Mouse (Mus musculus): ENCODE measurements at regions not wholly inside any gene's neighbourhood (a gene's known extent, or its start where the extent isn't known, plus 50 kb on each side); places are given as distances from the start of the nearest gene placed in this dataset.

DNA sequence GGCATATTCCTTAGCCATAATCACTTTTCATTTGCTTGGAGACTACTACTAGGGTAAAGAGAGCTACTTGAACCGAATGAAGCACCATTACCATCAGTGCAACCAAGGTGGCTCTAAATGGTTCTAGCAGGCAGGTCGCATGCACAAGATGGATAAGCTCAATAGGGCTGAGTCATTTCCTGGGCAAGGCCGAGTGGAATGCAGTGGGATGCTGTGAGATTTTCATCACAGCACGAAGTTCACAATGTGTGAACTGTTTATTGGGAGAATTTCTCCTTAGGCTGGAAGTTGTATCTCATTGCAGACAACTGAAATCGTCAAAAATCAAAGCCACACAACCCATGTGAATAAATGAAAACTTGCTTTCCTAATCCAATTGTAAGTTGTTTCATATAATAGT is 697.6 kb upstream of the Tenm3 start:
- H3K36me3 ChIP-seq (ENCODE audit: control insufficient read depth, insufficient read depth, low read length), result no peaks in the 10 kb centered on the region
- H3K27me3 ChIP-seq (ENCODE audit: control insufficient read depth, insufficient read depth, low read length), result no peaks in the 10 kb centered on the region
- ATAC-seq (ENCODE audit: insufficient read depth, low FRiP score, low TSS enrichment), result no peak
- no peaks in the 10 kb centered on the region for H3K4me1 ChIP-seq (ENCODE audit: control insufficient read depth, insufficient read depth, low read length)
- H3K9ac ChIP-seq (ENCODE audit: low read length), result no peak overlapping the region
- no peaks in the 10 kb centered on the region for H3K9me3 ChIP-seq (ENCODE audit: control insufficient read depth, low read length)
- WGBS, result 77% methylated on average over 5 of the region's 5 CpGs
- no peak overlapping the region for H3K4me2 ChIP-seq (ENCODE audit: low read depth)
- DNase-seq (ENCODE audit: low spot score), result no peak
- H3K4me3 ChIP-seq (ENCODE audit: low read depth, low read length), result no peak overlapping the region
- H3K27ac ChIP-seq (ENCODE audit: low read depth, low read length), result no peak overlapping the region

DNA sequence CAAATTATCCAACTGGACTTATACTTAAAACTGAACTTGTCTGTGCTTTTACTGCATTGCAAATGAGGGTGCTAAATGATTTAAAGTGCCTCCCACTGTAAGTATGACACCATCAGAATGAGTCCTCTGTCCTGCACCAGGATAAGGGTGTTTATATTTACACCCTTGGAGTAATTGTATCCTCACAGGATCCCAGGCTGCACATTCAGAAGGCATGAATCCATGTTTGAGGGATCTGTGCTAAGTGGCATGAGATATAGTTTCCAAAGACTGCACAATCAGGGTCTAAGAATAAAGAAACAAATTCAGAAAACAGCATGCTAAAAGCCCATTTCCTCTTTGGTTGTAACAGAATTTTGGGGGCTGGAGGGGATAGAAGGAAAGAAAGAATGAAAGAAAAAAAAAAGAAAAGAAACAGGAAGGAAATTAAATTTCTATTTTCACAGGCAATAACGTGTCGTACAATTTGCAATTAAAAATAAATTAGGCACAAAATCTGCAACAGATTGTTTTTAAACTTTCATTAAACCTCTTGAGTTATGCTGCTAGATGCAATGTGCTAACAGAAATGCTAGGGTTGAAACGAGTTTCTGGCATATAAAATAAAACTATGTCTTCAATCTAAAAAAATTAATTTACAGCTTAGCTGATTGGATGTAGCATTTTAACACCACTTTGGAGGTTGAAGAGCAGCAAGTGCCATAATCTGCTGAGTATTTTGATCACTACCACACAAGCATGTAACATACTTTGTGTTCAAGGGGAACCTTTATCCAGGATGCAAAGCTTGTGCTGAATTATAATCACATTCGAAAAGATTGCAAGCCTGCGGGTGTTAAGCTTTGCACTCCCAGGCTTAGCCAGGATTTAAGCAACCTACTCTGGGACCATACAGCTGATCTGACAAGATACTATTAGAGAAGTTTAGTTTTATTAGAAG is 689.9 kb upstream of the Tenm3 start:
- WGBS, result 84% methylated on average over 5 of the region's 5 CpGs
- Histone ChIP-seq H3K9ac (ENCODE audit: low read length) (no peak overlapping the region), H3K4me2 (ENCODE audit: low read depth) (no peak overlapping the region), H3K9me3 (ENCODE audit: control insufficient read depth, low read length) (no peaks in the 10 kb centered on the region), H3K27ac (ENCODE audit: low read depth, low read length) (no peak overlapping the region), H3K36me3 (ENCODE audit: control insufficient read depth, insufficient read depth, low read length) (no peaks in the 10 kb centered on the region), H3K27me3 (ENCODE audit: control insufficient read depth, insufficient read depth, low read length) (no peaks in the 10 kb centered on the region), H3K4me1 (ENCODE audit: control insufficient read depth, insufficient read depth, low read length) (no peaks in the 10 kb centered on the region), H3K4me3 (ENCODE audit: low read depth, low read length) (no peak overlapping the region)
- DNase-seq (ENCODE audit: low spot score) (no peak), ATAC-seq (ENCODE audit: insufficient read depth, low FRiP score, low TSS enrichment) (no peak)

DNA sequence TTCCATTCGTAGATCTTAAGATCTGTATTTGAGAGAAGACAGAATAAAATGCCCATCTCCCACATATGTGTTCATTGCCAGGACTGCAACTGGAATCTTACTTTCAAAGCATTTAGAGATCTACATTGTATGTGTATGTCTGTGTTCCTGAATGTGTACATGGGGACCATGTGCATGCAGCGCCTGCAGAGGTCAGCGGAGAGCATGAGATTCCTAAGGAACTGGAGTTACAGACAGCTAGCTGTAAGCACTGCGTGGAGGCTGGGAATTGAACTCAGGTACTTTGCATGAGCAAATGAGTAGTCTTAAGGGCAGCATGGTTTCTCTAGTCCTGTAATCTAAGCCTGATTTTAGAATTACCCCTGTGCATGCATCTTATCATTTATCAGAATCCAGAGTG is 685.5 kb upstream of the Tenm3 start:
- H3K27me3 ChIP-seq (ENCODE audit: control insufficient read depth, insufficient read depth, low read length), result no peaks in the 10 kb centered on the region
- no peaks in the 10 kb centered on the region for H3K4me1 ChIP-seq (ENCODE audit: control insufficient read depth, insufficient read depth, low read length)
- H3K36me3 ChIP-seq (ENCODE audit: control insufficient read depth, insufficient read depth, low read length), result no peaks in the 10 kb centered on the region
- no peaks in the 10 kb centered on the region for H3K9me3 ChIP-seq (ENCODE audit: control insufficient read depth, low read length)
- H3K4me3 ChIP-seq (ENCODE audit: low read depth, low read length), result no peak overlapping the region
- DNase-seq (ENCODE audit: low spot score) (peak; percentile 35), ATAC-seq (ENCODE audit: insufficient read depth, low FRiP score, low TSS enrichment) (no peak)
- H3K4me2 ChIP-seq (ENCODE audit: low read depth), result no peak overlapping the region
- WGBS, result 74% methylated on average over 4 of the region's 4 CpGs
- H3K9ac ChIP-seq (ENCODE audit: low read length), result no peak overlapping the region
- H3K27ac ChIP-seq (ENCODE audit: low read depth, low read length), result no peak overlapping the region

DNA sequence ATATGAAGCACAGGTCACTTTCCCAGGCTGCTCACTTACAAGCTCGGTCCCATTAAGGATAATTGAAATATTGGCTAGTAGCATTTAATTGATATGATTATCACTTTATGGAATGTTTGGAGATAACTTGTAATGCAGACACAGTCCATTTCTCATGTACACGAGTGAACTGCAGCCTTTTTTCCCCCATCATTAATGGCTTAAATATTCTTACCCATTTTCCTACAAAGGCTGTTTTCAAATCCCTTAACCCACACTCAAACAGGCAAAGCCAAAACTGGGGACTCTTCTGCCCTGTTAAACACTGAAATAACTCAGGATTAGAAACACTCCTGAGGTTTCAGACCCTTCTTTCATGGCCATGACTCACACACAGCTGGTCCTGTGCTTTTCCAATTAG is 649.2 kb upstream of the Tenm3 start:
- Histone ChIP-seq H3K4me3 (ENCODE audit: low read depth, low read length) (no peak overlapping the region), H3K9ac (ENCODE audit: low read length) (no peak overlapping the region), H3K36me3 (ENCODE audit: control insufficient read depth, insufficient read depth, low read length) (no peaks in the 10 kb centered on the region), H3K9me3 (ENCODE audit: control insufficient read depth, low read length) (no peaks in the 10 kb centered on the region), H3K4me1 (ENCODE audit: control insufficient read depth, insufficient read depth, low read length) (no peaks in the 10 kb centered on the region), H3K27me3 (ENCODE audit: control insufficient read depth, insufficient read depth, low read length) (no peaks in the 10 kb centered on the region), H3K4me2 (ENCODE audit: low read depth) (no peak overlapping the region), H3K27ac (ENCODE audit: low read depth, low read length) (no peak overlapping the region)
- 89% methylated on average over 2 of the region's 2 CpGs for WGBS
- ATAC-seq (ENCODE audit: insufficient read depth, low FRiP score, low TSS enrichment), result no peak
- no peak for DNase-seq (ENCODE audit: low spot score)

DNA sequence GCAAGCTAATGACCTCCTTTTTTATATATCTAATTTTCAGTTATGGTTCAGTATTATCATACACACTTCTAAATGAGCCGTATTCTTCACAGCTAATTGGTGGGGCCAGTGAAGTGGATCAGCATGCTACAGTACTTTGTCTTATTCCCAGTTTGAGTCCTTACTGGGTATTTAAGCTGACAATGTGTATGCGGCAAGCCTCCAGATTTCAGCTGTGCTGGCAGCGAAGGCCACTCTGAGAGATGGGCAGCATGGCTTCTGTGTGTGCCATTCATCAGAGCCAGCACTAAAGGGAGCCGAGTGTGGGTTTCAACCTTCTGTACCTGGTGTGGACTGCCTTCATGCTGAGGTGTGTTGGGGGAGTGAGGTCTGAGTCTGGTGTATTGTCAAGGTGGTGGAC is 641.5 kb upstream of the Tenm3 start:
- Histone ChIP-seq H3K4me3 (ENCODE audit: low read depth, low read length) (no peak overlapping the region), H3K4me1 (ENCODE audit: control insufficient read depth, insufficient read depth, low read length) (no peaks in the 10 kb centered on the region), H3K4me2 (ENCODE audit: low read depth) (no peak overlapping the region), H3K27me3 (ENCODE audit: control insufficient read depth, insufficient read depth, low read length) (no peaks in the 10 kb centered on the region), H3K36me3 (ENCODE audit: control insufficient read depth, insufficient read depth, low read length) (no peaks in the 10 kb centered on the region), H3K9ac (ENCODE audit: low read length) (no peak overlapping the region), H3K27ac (ENCODE audit: low read depth, low read length) (no peak overlapping the region), H3K9me3 (ENCODE audit: control insufficient read depth, low read length) (no peaks in the 10 kb centered on the region)
- DNase-seq (ENCODE audit: low spot score) (no peak), ATAC-seq (ENCODE audit: insufficient read depth, low FRiP score, low TSS enrichment) (no peak)
- 74% methylated on average over 4 of the region's 4 CpGs for WGBS

DNA sequence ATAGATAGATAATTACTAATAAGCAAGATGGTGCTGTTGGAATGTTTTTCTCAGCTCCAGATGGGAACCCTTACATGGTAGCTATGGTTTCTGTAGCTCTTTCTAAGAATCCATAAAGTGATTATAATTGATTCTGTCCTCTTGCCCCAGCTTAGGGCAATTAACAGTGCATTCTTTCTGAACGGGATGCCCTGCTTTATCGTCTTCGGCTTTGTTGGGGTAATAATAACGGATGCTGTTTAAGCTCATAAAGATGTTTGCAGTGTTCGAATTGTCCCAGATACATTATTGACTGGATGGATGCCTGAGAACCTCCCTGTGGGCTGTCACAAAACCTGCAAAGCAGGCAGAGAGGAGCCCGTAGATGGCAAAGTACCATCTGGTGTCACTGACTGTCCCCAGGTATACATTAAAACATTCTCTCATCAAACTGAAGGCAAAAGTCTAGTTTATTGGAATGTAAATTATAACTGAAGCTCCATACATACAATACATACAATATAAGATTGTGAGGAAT is 637.8 kb upstream of the Tenm3 start:
- Histone ChIP-seq H3K36me3 (ENCODE audit: control insufficient read depth, insufficient read depth, low read length) (no peaks in the 10 kb centered on the region), H3K9ac (ENCODE audit: low read length) (no peak overlapping the region), H3K4me2 (ENCODE audit: low read depth) (no peak overlapping the region), H3K4me3 (ENCODE audit: low read depth, low read length) (no peak overlapping the region), H3K9me3 (ENCODE audit: control insufficient read depth, low read length) (no peaks in the 10 kb centered on the region), H3K27me3 (ENCODE audit: control insufficient read depth, insufficient read depth, low read length) (no peaks in the 10 kb centered on the region), H3K27ac (ENCODE audit: low read depth, low read length) (no peak overlapping the region), H3K4me1 (ENCODE audit: control insufficient read depth, insufficient read depth, low read length) (no peaks in the 10 kb centered on the region)
- ATAC-seq (ENCODE audit: insufficient read depth, low FRiP score, low TSS enrichment) (no peak), DNase-seq (ENCODE audit: low spot score) (no peak)
- WGBS, result 55% methylated on average over 6 of the region's 6 CpGs

DNA sequence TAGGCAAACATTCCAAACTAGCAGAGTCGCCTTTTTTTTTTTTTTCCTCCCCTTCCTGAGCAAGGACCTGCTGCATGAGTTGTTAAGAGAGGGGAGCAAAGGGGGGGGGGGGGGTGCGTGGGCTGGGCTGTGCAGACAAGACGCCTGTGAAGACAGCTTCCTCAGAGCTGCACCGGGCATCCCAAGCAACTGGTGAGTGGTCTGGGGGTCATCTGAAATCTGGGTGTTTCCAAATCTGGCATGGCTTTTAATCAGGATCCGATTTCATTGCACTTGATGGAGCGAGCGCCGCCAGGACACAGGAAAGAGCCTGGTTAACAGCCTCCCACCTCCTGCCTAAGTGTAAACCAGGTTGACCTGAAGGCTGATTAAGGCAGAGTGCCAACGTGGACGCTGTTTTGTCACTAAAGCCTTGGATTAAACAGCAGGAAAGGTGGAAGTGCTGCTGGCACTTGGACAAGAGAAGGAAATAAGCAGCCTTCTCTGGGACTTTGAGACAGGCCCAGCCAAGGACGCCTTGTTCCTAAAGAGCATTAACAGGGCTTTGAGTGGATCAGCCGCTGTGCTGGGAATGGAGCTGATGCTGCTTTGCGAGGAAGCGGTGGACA is 622.3 kb upstream of the Tenm3 start:
- WGBS, result 50% methylated on average over 13 of the region's 14 CpGs
- H3K9me3 ChIP-seq (ENCODE audit: control insufficient read depth, low read length), result no peaks in the 10 kb centered on the region
- H3K36me3 ChIP-seq (ENCODE audit: control insufficient read depth, insufficient read depth, low read length), result no peaks in the 10 kb centered on the region
- H3K9ac ChIP-seq (ENCODE audit: low read length), result no peak overlapping the region
- H3K27ac ChIP-seq (ENCODE audit: low read depth, low read length), result no peak overlapping the region
- ATAC-seq (ENCODE audit: insufficient read depth, low FRiP score, low TSS enrichment) (no peak), DNase-seq (ENCODE audit: low spot score) (peak; percentile 11)
- no peaks in the 10 kb centered on the region for H3K27me3 ChIP-seq (ENCODE audit: control insufficient read depth, insufficient read depth, low read length)
- H3K4me2 ChIP-seq (ENCODE audit: low read depth), result no peak overlapping the region
- H3K4me1 ChIP-seq (ENCODE audit: control insufficient read depth, insufficient read depth, low read length), result peaks cover 6% of the 10 kb centered on the region; the same call in 1 of the 2 replicates
- H3K4me3 ChIP-seq (ENCODE audit: low read depth, low read length), result no peak overlapping the region

DNA sequence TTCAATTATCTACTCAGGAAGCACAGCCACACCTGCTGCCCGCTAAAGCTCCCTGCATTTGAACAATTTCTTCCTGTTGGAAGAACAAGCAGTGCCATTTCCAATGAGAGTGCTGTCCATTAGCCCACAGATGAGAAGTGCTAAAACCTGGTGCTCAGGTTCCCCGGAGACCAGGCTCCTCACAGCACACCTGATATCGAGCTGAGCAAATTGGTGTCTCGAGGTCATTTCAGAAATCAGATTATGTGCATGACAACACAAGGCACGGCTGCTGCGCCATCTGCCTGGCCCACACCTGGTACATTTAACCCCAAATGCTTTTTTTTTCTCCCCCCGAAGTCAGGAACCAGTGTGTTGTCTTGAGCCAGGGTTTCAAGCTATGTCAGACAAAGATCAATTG is 621.3 kb upstream of the Tenm3 start:
- DNase-seq (ENCODE audit: low spot score) (no peak), ATAC-seq (ENCODE audit: insufficient read depth, low FRiP score, low TSS enrichment) (no peak)

More for the DNA sequence above, 621.3 kb upstream of the Tenm3 start:
- Histone ChIP-seq H3K4me3 (ENCODE audit: low read depth, low read length) (no peak overlapping the region), H3K9ac (ENCODE audit: low read length) (no peak overlapping the region), H3K4me2 (ENCODE audit: low read depth) (no peak overlapping the region), H3K27me3 (ENCODE audit: control insufficient read depth, insufficient read depth, low read length) (no peaks in the 10 kb centered on the region), H3K27ac (ENCODE audit: low read depth, low read length) (no peak overlapping the region), H3K36me3 (ENCODE audit: control insufficient read depth, insufficient read depth, low read length) (no peaks in the 10 kb centered on the region), H3K9me3 (ENCODE audit: control insufficient read depth, low read length) (no peaks in the 10 kb centered on the region), H3K4me1 (ENCODE audit: control insufficient read depth, insufficient read depth, low read length) (peaks cover 6% of the 10 kb centered on the region; the same call in 1 of the 2 replicates)
- 64% methylated on average over 7 of the region's 7 CpGs for WGBS
